Mouse (Mus musculus) E14TG2a.4 (cell line): ENCODE data around the gene Cyp2d9.
"Not testable (repeated sequence)": the region's sequence is repeated elsewhere in the genome, so short reads cannot be mapped to it uniquely, and the experiment has no call there.

Source experiments
- H3K27me3 ChIP-seq: 2 replicates; pipeline ENCODE4 v1.6.1; 2014; ENCODE audit warnings: low read length, control low read depth; ENCODE audit not compliant: insufficient read depth
- H3K36me3 ChIP-seq: 2 replicates; pipeline ENCODE4 v1.6.1; 2014; ENCODE audit warnings: low read length, control low read depth; ENCODE audit not compliant: insufficient read depth
- H3K4me1 ChIP-seq: replicated peaks from 2 replicates; pipeline ENCODE4 v1.6.1; 2014; ENCODE audit warnings: low read depth, low read length, control low read depth
- H3K4me3 ChIP-seq: replicated peaks from 2 replicates; pipeline ENCODE4 v1.5.1; 2014; ENCODE audit warnings: mild to moderate bottlenecking, low read length
- H3K9me3 ChIP-seq: 2 replicates; pipeline ENCODE4 v1.6.1; 2014; ENCODE audit warnings: low read length, control low read depth
- CTCF ChIP-seq: conservative IDR thresholded peaks from 2 replicates; pipeline ENCODE4 v1.5.1; 2014; ENCODE audit warnings: low read length
- NANOG ChIP-seq: IDR thresholded peaks from 2 replicates; pipeline ENCODE4 v1.6.1; 2014; ENCODE audit warnings: borderline replicate concordance, low read length, mixed read lengths
- POU5F1 ChIP-seq: IDR thresholded peaks from 2 replicates; pipeline ENCODE4 v1.6.1; 2014; ENCODE audit warnings: low read length, borderline replicate concordance

Gene Cyp2d9

GRCm38 (mm10) chr15:82435011-82435410, 1.8 kb downstream of the Cyp2d9 start:
- no peaks in the 10 kb centered on the region for H3K27me3 ChIP-seq
- no peaks in the 10 kb centered on the region for H3K4me1 ChIP-seq
- H3K4me3 ChIP-seq, result no peak overlapping the region
- H3K36me3 ChIP-seq, result no peaks in the 10 kb centered on the region
- H3K9me3 ChIP-seq, result peaks cover 57% of the 10 kb centered on the region
- TF ChIP-seq POU5F1, result no peak
- no peak for TF ChIP-seq NANOG
- no peak for TF ChIP-seq CTCF

- TF ChIP-seq CTCF, result no peak
- H3K9me3 ChIP-seq, result peaks cover 51% of the 10 kb centered on the region
- H3K4me3 ChIP-seq, result no peak overlapping the region
- no peaks in the 10 kb centered on the region for H3K36me3 ChIP-seq
- no peaks in the 10 kb centered on the region for H3K27me3 ChIP-seq
- H3K4me1 ChIP-seq, result no peaks in the 10 kb centered on the region
Measured at GRCm38 (mm10) chr15:82435606-82436005, 2.4 kb downstream of the Cyp2d9 start.

- Histone ChIP-seq H3K4me3 (no peak overlapping the region), H3K4me1 (no peaks in the 10 kb centered on the region), H3K36me3 (no peaks in the 10 kb centered on the region), H3K9me3 (peaks cover 28% of the 10 kb centered on the region), H3K27me3 (no peaks in the 10 kb centered on the region)
- TF ChIP-seq NANOG (no peak), POU5F1 (no peak), CTCF (no peak)
Measured at GRCm38 (mm10) chr15:82437975-82438617, 4.9 kb downstream of the Cyp2d9 start.

- TF ChIP-seq CTCF (no peak), POU5F1 (no peak), NANOG (no peak)
- no peak overlapping the region for H3K4me3 ChIP-seq
- H3K9me3 ChIP-seq, result no peaks in the 10 kb centered on the region
- H3K36me3 ChIP-seq, result no peaks in the 10 kb centered on the region
- H3K4me1 ChIP-seq, result no peaks in the 10 kb centered on the region
- H3K27me3 ChIP-seq, result no peaks in the 10 kb centered on the region
Measured at GRCm38 (mm10) chr15:82443658-82444057, 10.4 kb downstream of the Cyp2d9 start.

- Histone ChIP-seq H3K27me3 (no peaks in the 10 kb centered on the region), H3K4me3 (no peak overlapping the region), H3K36me3 (no peaks in the 10 kb centered on the region), H3K9me3 (no peaks in the 10 kb centered on the region), H3K4me1 (no peaks in the 10 kb centered on the region)
- TF ChIP-seq NANOG (no peak), CTCF (no peak), POU5F1 (no peak)
Measured at GRCm38 (mm10) chr15:82445196-82445595, 12.0 kb downstream of the Cyp2d9 start.

- H3K4me1 ChIP-seq, result not testable (repeated sequence)
Measured at GRCm38 (mm10) chr15:82450045-82450444, 16.8 kb downstream of the Cyp2d9 start.

GRCm38 (mm10) chr15:82452133-82452532, 18.9 kb downstream of the Cyp2d9 start:
- not testable (repeated sequence) for H3K4me3 ChIP-seq, H3K36me3 ChIP-seq, H3K9me3 ChIP-seq

More at GRCm38 (mm10) chr15:82450045-82450444, 16.8 kb downstream of the Cyp2d9 start:
- H3K4me3 ChIP-seq, H3K36me3 ChIP-seq, H3K9me3 ChIP-seq, H3K27me3 ChIP-seq: not testable (repeated sequence)

GRCm38 (mm10) chr15:82453501-82453900, 20.3 kb downstream of the Cyp2d9 start:
- not testable (repeated sequence) for H3K4me3 ChIP-seq, H3K4me1 ChIP-seq, H3K27me3 ChIP-seq, H3K9me3 ChIP-seq, H3K36me3 ChIP-seq

More at GRCm38 (mm10) chr15:82452133-82452532, 18.9 kb downstream of the Cyp2d9 start:
- not testable (repeated sequence) for H3K4me1 ChIP-seq, H3K27me3 ChIP-seq

- not testable (repeated sequence) for H3K4me1 ChIP-seq, H3K9me3 ChIP-seq
Measured at GRCm38 (mm10) chr15:82456086-82456790, 23.0 kb downstream of the Cyp2d9 start.

More at GRCm38 (mm10) chr15:82456086-82456790, 23.0 kb downstream of the Cyp2d9 start:
- not testable (repeated sequence) for H3K4me3 ChIP-seq, H3K36me3 ChIP-seq, H3K27me3 ChIP-seq
